ENCODE assay signal across 8 mouse cellular contexts in genomic region chr11:53769760-53770124, GRCm38 (mm10). TPM values are rescaled to one million over a fixed set of nuclear protein-coding genes. Genes with fewer than 3 reads are reported as not detected.
DNase-seq lines count a peak whose midpoint lies in the region; ATAC-seq and TF ChIP-seq lines count a peak whose summit lies in the region.

Gene Irf1, plus strand, starts transcription at chr11:53770014.

- no peak for TF ChIP-seq CTCF in ES-Bruce4 (IDR thresholded peaks at IDR 0.05; ENCODE audit: low read depth, low read length)
- no peak for TF ChIP-seq CTCF in heart, postnatal 0 days (IDR thresholded peaks at IDR 0.05; ENCODE audit: low read depth)
- TF ChIP-seq CTCF in stomach, postnatal 0 days (IDR thresholded peaks at IDR 0.05; ENCODE audit: low read depth) = no peak

- WGBS in forebrain, embryonic 13.5 days = under 1% methylated on average over 40 of the region's 40 CpGs
- under 1% methylated on average over 40 of the region's 40 CpGs for WGBS in heart, postnatal 0 days
- under 1% methylated on average over 40 of the region's 40 CpGs for WGBS in liver, embryonic 15.5 days (ENCODE audit: insufficient replicate concordance)
- WGBS in neural tube, embryonic 11.5 days = under 1% methylated on average over 40 of the region's 40 CpGs
- WGBS in stomach, postnatal 0 days = under 1% methylated on average over 40 of the region's 40 CpGs

- 0 out of 2 replicates have a peak, but pooled peaks have one; percentile 31 for ATAC-seq in cerebellum, adult (ENCODE audit: insufficient number of reproducible peaks, low FRiP score, low TSS enrichment)
- ATAC-seq in forebrain, embryonic 13.5 days = peak; percentile 97
- peak; percentile 91 for ATAC-seq in heart, postnatal 0 days (ENCODE audit: insufficient read depth, low read depth)
- ATAC-seq in liver, embryonic 15.5 days (ENCODE audit: insufficient read depth) = peak; percentile 80
- peak; percentile 92 for ATAC-seq in neural tube, embryonic 11.5 days (ENCODE audit: insufficient read depth, low FRiP score, low TSS enrichment)
- ATAC-seq in stomach, postnatal 0 days (ENCODE audit: low FRiP score, low TSS enrichment) = peak; percentile 94

- peak within 1 kb of the TSS; percentile 98 for H3K4me2 ChIP-seq in forebrain, embryonic 13.5 days
- peak within 1 kb of the TSS; percentile 84 for H3K4me2 ChIP-seq in heart, postnatal 0 days (ENCODE audit: low read depth, low read length)
- peak within 1 kb of the TSS; percentile 80 for H3K4me2 ChIP-seq in liver, embryonic 15.5 days
- peak within 1 kb of the TSS; percentile 93 for H3K4me2 ChIP-seq in neural tube, embryonic 11.5 days (ENCODE audit: low read depth)
- H3K4me2 ChIP-seq in stomach, postnatal 0 days (replicated peaks; ENCODE audit: low read depth) = peak within 1 kb of the TSS; percentile 74

- DNase-seq in heart, postnatal 0 days (ENCODE audit: low spot score) = peak; percentile 84
- DNase-seq in kidney, postnatal 4 days = peak; percentile 94 to 96
- peak; percentile 88 for DNase-seq in neural tube, embryonic 11.5 days (ENCODE audit: low spot score)
- DNase-seq in stomach, postnatal 0 days (ENCODE audit: low spot score) = peak; percentile 95

- H3K9me3 ChIP-seq in ES-Bruce4 (replicated peaks; ENCODE audit: control insufficient read depth, insufficient read depth, low read length, poor library complexity, severe bottlenecking) = no peaks in the 10 kb centered on the region
- H3K9me3 ChIP-seq in forebrain, embryonic 13.5 days (replicated peaks) = no peaks in the 10 kb centered on the region
- H3K9me3 ChIP-seq in heart, postnatal 0 days (replicated peaks; ENCODE audit: control insufficient read depth, low read length) = no peaks in the 10 kb centered on the region
- no peaks in the 10 kb centered on the region for H3K9me3 ChIP-seq in liver, embryonic 15.5 days (replicated peaks)
- no peaks in the 10 kb centered on the region for H3K9me3 ChIP-seq in neural tube, embryonic 11.5 days (ENCODE audit: control insufficient read depth, low read length)
- no peaks in the 10 kb centered on the region for H3K9me3 ChIP-seq in stomach, postnatal 0 days (ENCODE audit: control insufficient read depth, low read length)

- H3K27ac ChIP-seq in ES-Bruce4 (ENCODE audit: insufficient read depth, low read length) = peak within 1 kb of the TSS; percentile 28; the same call in 1 of the 2 replicates
- no peak within 1 kb of the TSS for H3K27ac ChIP-seq in forebrain, embryonic 13.5 days
- H3K27ac ChIP-seq in heart, postnatal 0 days (ENCODE audit: low read depth) = peak within 1 kb of the TSS; percentile 87
- H3K27ac ChIP-seq in liver, embryonic 15.5 days (replicated peaks) = peak within 1 kb of the TSS; percentile 79
- no peak within 1 kb of the TSS for H3K27ac ChIP-seq in neural tube, embryonic 11.5 days (ENCODE audit: low read depth, low read length)
- H3K27ac ChIP-seq in stomach, postnatal 0 days (replicated peaks) = peak within 1 kb of the TSS; percentile 81

- peak; percentile 62 for TF ChIP-seq POLR2A in ES-Bruce4 (IDR thresholded peaks at IDR 0.05; ENCODE audit: insufficient read depth, low read length)

- H3K4me1 ChIP-seq in ES-Bruce4 (ENCODE audit: control insufficient read depth, insufficient read depth, low read length) = peaks cover 8% of the 10 kb centered on the region
- H3K4me1 ChIP-seq in forebrain, embryonic 13.5 days = 0 out of 2 replicates have a peak, but pooled peaks cover 12% of the 10 kb centered on the region
- peaks cover 1% of the 10 kb centered on the region for H3K4me1 ChIP-seq in heart, postnatal 0 days (ENCODE audit: control insufficient read depth, insufficient read depth)
- peaks cover 36% of the 10 kb centered on the region for H3K4me1 ChIP-seq in liver, embryonic 15.5 days (replicated peaks)
- H3K4me1 ChIP-seq in neural tube, embryonic 11.5 days (ENCODE audit: control insufficient read depth, insufficient read depth, low read length) = no peaks in the 10 kb centered on the region
- H3K4me1 ChIP-seq in stomach, postnatal 0 days (replicated peaks; ENCODE audit: control insufficient read depth, insufficient read depth) = 0 out of 2 replicates have a peak, but pooled peaks cover 3% of the 10 kb centered on the region

- peaks cover 7% of the 10 kb centered on the region for H3K36me3 ChIP-seq in ES-Bruce4 (ENCODE audit: control insufficient read depth, insufficient read depth, low read length, poor library complexity, severe bottlenecking)
- no peaks in the 10 kb centered on the region; the same call in 1 of the 2 replicates for H3K36me3 ChIP-seq in forebrain, embryonic 13.5 days (ENCODE audit: poor library complexity, severe bottlenecking)
- peaks cover 25% of the 10 kb centered on the region for H3K36me3 ChIP-seq in heart, postnatal 0 days (replicated peaks; ENCODE audit: control insufficient read depth, insufficient read depth, low read length)
- H3K36me3 ChIP-seq in liver, embryonic 15.5 days (replicated peaks) = peaks cover 16% of the 10 kb centered on the region
- no peaks in the 10 kb centered on the region for H3K36me3 ChIP-seq in neural tube, embryonic 11.5 days (ENCODE audit: control insufficient read depth, insufficient read depth, low read length)
- H3K36me3 ChIP-seq in stomach, postnatal 0 days (ENCODE audit: control insufficient read depth, insufficient read depth, low read length) = peaks cover 4% of the 10 kb centered on the region; the same call in 1 of the 2 replicates

- H3K27me3 ChIP-seq in ES-Bruce4 (ENCODE audit: control insufficient read depth, insufficient read depth, low read length, poor library complexity, severe bottlenecking) = no peaks in the 10 kb centered on the region
- H3K27me3 ChIP-seq in forebrain, embryonic 13.5 days = peaks cover 26% of the 10 kb centered on the region
- no peaks in the 10 kb centered on the region for H3K27me3 ChIP-seq in heart, postnatal 0 days (ENCODE audit: control insufficient read depth, insufficient read depth, low read length)
- H3K27me3 ChIP-seq in liver, embryonic 15.5 days = peaks cover 45% of the 10 kb centered on the region
- peaks cover 12% of the 10 kb centered on the region; the same call in 1 of the 2 replicates for H3K27me3 ChIP-seq in neural tube, embryonic 11.5 days (ENCODE audit: control insufficient read depth, insufficient read depth, low read length)
- H3K27me3 ChIP-seq in stomach, postnatal 0 days (ENCODE audit: control insufficient read depth, insufficient read depth, low read length) = no peaks in the 10 kb centered on the region

- TF ChIP-seq EP300 in ES-Bruce4 (IDR thresholded peaks at IDR 0.05; ENCODE audit: insufficient read depth, low read depth, low read length) = 0 out of 2 replicates have a peak, but pooled peaks have one; percentile 4
- TF ChIP-seq EP300 in heart, postnatal 0 days (IDR thresholded peaks at IDR 0.05; ENCODE audit: low read depth) = no peak
- no peak for TF ChIP-seq EP300 in stomach, postnatal 0 days (optimal IDR thresholded peaks at IDR 0.05)

- H3K9ac ChIP-seq in ES-Bruce4 (ENCODE audit: low read depth, poor library complexity, severe bottlenecking) = peak within 1 kb of the TSS; percentile 68
- peak within 1 kb of the TSS; percentile 73 for H3K9ac ChIP-seq in forebrain, embryonic 13.5 days
- H3K9ac ChIP-seq in heart, postnatal 0 days (replicated peaks; ENCODE audit: low read depth, low read length) = peak within 1 kb of the TSS; percentile 82
- peak within 1 kb of the TSS; percentile 42 for H3K9ac ChIP-seq in liver, embryonic 15.5 days
- H3K9ac ChIP-seq in neural tube, embryonic 11.5 days (ENCODE audit: low read length) = peak within 1 kb of the TSS; percentile 67
- H3K9ac ChIP-seq in stomach, postnatal 0 days (ENCODE audit: low read length) = peak within 1 kb of the TSS; percentile 68

- H3K4me3 ChIP-seq in ES-Bruce4 (ENCODE audit: low read depth, low read length) = peak within 1 kb of the TSS; percentile 93
- H3K4me3 ChIP-seq in forebrain, embryonic 13.5 days = peak within 1 kb of the TSS; percentile 74
- H3K4me3 ChIP-seq in heart, postnatal 0 days (ENCODE audit: low read depth, low read length) = peak within 1 kb of the TSS; percentile 83
- H3K4me3 ChIP-seq in liver, embryonic 15.5 days (replicated peaks) = peak within 1 kb of the TSS; percentile 64
- H3K4me3 ChIP-seq in neural tube, embryonic 11.5 days (ENCODE audit: low read depth, low read length) = peak within 1 kb of the TSS; percentile 72
- peak within 1 kb of the TSS; percentile 74 for H3K4me3 ChIP-seq in stomach, postnatal 0 days (ENCODE audit: low read depth, low read length)

RNA-seq across cellular contexts. Expression of gene Irf1, which starts in this region (rescaled TPM):
- polyA plus RNA-seq in ES-Bruce4 (2011; ENCODE audit: insufficient read depth, insufficient read length, low read depth, missing spikeins) = 75.7 and 90.3 TPM in 2 replicates
- polyA plus RNA-seq in forebrain, embryonic 13.5 days (2015; fragmentation: Nextera tagmentation; extraction: Ambion mirVana) = 2.6 and 2.7 TPM in 2 replicates
- 4.6 and 9.1 TPM in 2 replicates for total RNA-seq in heart, postnatal 0 days (2014; rRNA removed; ENCODE audit: low replicate concordance)
- polyA plus RNA-seq in heart, postnatal 0 days (2015; fragmentation: Nextera tagmentation; extraction: Ambion mirVana) = 9.4 and 9.6 TPM in 2 replicates
- polyA plus RNA-seq in liver, embryonic 15.5 days (2015; fragmentation: Nextera tagmentation; extraction: Ambion mirVana) = 11.9 and 13.6 TPM in 2 replicates
- 4.0 and 4.3 TPM in 2 replicates for polyA plus RNA-seq in neural tube, embryonic 11.5 days (2014; fragmentation: Nextera tagmentation; extraction: Ambion mirVana)
- 18.7 and 25.7 TPM in 2 replicates for polyA plus RNA-seq in stomach, postnatal 0 days (2015; fragmentation: Nextera tagmentation; extraction: Ambion mirVana)

Comparison
In these comparisons a context has a peak if more than half of its experiments do, and no peak if none do; other contexts are left out.
1. H3K27ac ChIP-seq: peak in ES-Bruce4 (single experiment), heart, postnatal 0 days (single experiment), liver, embryonic 15.5 days (single experiment) and stomach, postnatal 0 days (single experiment); none in forebrain, embryonic 13.5 days (single experiment) and neural tube, embryonic 11.5 days (single experiment).
2. ATAC-seq: peak in every context shown above with its lines; median percentile 97 in forebrain, embryonic 13.5 days; 94 in stomach, postnatal 0 days; 92 in neural tube, embryonic 11.5 days; 91 in heart, postnatal 0 days; 80 in liver, embryonic 15.5 days; 31 in cerebellum, adult.
3. Peak in every context shown above with its lines, with median percentiles within 50 percentile points of each other: H3K4me3 ChIP-seq, H3K9ac ChIP-seq, H3K4me2 ChIP-seq and DNase-seq.